Mouse (Mus musculus): Measurements from ENCODE around the gene Gm49395. TPM values are rescaled to one million over a fixed set of nuclear protein-coding genes. Genes with fewer than 3 reads are reported as not detected.

Gene Gm49395
- 1.1 and 1.2 TPM in 2 replicates for polyA plus RNA-seq (2012)

DNA sequence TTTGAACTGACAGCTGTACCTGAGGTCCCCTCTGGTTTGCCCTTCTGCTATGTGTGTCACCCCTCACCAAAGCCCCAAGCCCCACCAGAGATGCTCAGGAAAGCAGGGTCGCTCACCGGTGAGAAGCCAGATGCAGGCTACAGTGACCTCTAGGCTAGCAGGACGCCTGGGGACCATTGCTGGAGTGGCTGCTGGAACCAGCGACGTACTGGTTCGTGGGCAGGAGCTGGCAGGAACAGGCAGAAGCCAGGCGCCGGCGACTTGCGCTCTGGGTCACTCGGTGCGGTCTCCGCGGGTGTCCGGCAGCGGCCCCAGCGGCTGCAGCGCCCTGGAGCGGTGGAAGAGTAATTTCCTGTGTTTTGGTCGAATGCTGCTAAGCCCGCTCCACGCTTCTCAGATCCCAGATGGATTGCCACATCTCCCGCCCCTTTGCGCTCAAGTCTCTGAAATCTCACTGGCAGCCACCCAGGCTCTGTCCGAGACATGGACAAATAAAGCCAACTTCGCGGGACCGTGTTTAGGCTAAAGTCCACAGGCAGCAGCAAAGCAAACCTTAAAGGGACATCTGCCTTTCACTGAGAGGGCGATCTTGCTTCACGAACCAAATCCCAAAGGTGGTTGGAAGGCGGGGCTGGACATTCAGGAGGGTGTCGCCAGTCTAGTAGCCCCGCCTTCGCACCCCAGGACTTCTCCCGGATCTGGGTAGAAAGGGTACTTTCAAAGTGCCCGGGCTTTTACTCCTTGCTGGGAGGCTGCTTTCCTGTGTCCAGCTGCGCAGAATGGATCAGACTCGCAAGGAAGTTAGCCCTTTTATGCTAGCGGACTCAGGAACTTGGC, at the start of gene Gm49395, which contains the start of gene Itga1:
TSS of gene Gm49395 (minus strand) at position 567 of the 837 bp plus-strand sequence.
TSS of gene Itga1 (minus strand) at position 610 of the 837 bp plus-strand sequence.
- Histone ChIP-seq H3K27me3 (ENCODE audit: control insufficient read depth) (peaks cover 59% of the 10 kb centered on the region), H3K4me3 (replicated peaks) (peak within 1 kb of the TSS; percentile 42), H3K36me3 (ENCODE audit: control insufficient read depth) (no peaks in the 10 kb centered on the region), H3K9me3 (ENCODE audit: control insufficient read depth, low read length) (no peaks in the 10 kb centered on the region; the same call in 1 of the 2 replicates), H3K4me1 (ENCODE audit: control insufficient read depth) (peaks cover 8% of the 10 kb centered on the region)
- no peak for TF ChIP-seq GATA1 (IDR thresholded peaks at IDR 0.05; ENCODE audit: low read length)
- TF ChIP-seq TAL1 (IDR thresholded peaks at IDR 0.05; ENCODE audit: low read length) = no peak

DNA sequence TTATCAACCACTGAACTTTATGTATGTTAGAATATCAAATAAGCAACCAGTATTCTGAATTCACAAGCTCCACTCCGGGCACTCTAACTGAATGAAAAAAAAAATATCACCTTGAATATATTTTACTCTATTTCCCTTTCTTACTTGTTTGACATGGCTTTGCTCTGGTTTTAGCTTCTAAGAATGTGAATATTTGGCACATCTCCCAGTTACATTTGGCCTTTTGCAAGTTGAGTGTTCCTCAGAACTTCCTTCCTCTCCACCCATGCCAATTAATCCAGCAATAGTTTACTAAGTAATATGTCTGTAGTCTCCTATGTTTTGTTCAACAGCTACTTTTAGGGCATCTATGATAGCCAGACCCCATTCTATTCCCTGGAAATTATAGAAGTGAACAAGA, 48.9 kb upstream of the Gm49395 start:
- TF ChIP-seq TAL1 (IDR thresholded peaks at IDR 0.05; ENCODE audit: low read length) (no peak), GATA1 (IDR thresholded peaks at IDR 0.05; ENCODE audit: low read length) (no peak)
- H3K4me3 ChIP-seq (replicated peaks) = no peak overlapping the region
- no peaks in the 10 kb centered on the region for H3K9me3 ChIP-seq (ENCODE audit: control insufficient read depth, low read length)
- H3K27me3 ChIP-seq (ENCODE audit: control insufficient read depth) = no peaks in the 10 kb centered on the region
- no peaks in the 10 kb centered on the region for H3K36me3 ChIP-seq (ENCODE audit: control insufficient read depth)
- H3K4me1 ChIP-seq (ENCODE audit: control insufficient read depth) = no peaks in the 10 kb centered on the region

DNA sequence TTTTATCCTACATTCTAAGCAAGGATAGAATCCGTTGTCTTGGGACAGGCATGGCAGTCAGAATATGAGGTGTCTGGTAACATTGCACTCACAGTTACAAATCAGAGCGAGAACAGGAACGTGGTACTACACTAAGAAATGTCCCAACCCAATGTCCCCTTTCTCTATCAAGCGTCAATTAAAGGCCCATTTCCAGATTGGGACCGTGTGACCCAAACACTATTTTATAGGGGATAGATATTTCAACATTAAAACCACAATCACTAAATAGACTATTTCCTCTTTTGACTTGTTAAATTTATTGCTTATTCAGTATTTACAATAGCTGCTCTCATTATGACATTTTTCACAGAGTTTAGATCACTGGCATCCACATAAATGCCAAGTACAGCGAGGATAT, 48.1 kb upstream of the Gm49395 start:
- H3K4me1 ChIP-seq (ENCODE audit: control insufficient read depth) = no peaks in the 10 kb centered on the region
- H3K9me3 ChIP-seq (ENCODE audit: control insufficient read depth, low read length) = no peaks in the 10 kb centered on the region
- no peaks in the 10 kb centered on the region for H3K36me3 ChIP-seq (ENCODE audit: control insufficient read depth)
- H3K27me3 ChIP-seq (ENCODE audit: control insufficient read depth) = no peaks in the 10 kb centered on the region
- TF ChIP-seq TAL1 (IDR thresholded peaks at IDR 0.05; ENCODE audit: low read length) (no peak), GATA1 (IDR thresholded peaks at IDR 0.05; ENCODE audit: low read length) (no peak)
- no peak overlapping the region for H3K4me3 ChIP-seq (replicated peaks)

DNA sequence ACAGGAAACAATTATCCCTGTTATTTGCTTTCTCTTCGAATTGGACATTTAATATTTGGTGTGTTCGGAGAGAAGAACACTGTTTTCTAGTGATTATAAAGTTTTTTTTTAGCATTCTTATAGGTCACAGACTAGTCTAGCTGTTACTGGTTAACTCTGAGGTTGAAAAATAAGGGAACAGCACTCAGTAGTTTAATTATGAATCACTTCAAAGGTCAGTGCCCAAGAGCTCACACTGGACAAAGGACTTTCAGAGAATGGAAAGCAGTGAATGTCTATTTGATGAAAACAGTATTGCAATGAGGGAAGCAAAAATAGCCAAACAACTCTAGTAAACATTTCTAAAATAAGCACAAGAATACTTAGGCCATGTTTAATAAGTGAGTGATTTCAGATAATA, 41.9 kb upstream of the Gm49395 start:
- no peaks in the 10 kb centered on the region for H3K36me3 ChIP-seq (ENCODE audit: control insufficient read depth)
- H3K4me3 ChIP-seq (replicated peaks) = no peak overlapping the region
- H3K4me1 ChIP-seq (ENCODE audit: control insufficient read depth) = no peaks in the 10 kb centered on the region
- no peaks in the 10 kb centered on the region for H3K9me3 ChIP-seq (ENCODE audit: control insufficient read depth, low read length)
- H3K27me3 ChIP-seq (ENCODE audit: control insufficient read depth) = no peaks in the 10 kb centered on the region
- TF ChIP-seq TAL1 (IDR thresholded peaks at IDR 0.05; ENCODE audit: low read length) = no peak
- TF ChIP-seq GATA1 (IDR thresholded peaks at IDR 0.05; ENCODE audit: low read length) = no peak

DNA sequence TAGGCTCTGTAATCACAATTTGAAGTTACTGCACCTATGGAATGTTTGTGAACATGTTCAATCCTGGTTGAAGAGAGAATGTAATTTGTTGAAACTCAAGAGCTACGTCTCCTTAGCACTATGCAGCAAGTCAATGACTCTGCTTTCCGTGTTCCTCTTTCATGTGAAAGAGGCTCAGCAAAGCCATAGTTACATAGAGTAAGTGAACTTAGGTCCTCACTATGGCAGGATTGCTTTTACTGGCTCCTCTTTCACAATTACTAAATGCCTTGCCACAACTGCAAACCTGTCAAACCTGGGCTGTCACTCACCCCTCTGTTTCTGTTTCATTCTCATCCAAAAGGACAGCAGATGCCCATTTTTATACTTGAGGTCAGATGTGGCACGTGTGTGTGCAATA, 40.3 kb upstream of the Gm49395 start:
- H3K9me3 ChIP-seq (ENCODE audit: control insufficient read depth, low read length) = no peaks in the 10 kb centered on the region
- TF ChIP-seq GATA1 (IDR thresholded peaks at IDR 0.05; ENCODE audit: low read length) (no peak), TAL1 (IDR thresholded peaks at IDR 0.05; ENCODE audit: low read length) (no peak)
- no peak overlapping the region for H3K4me3 ChIP-seq (replicated peaks)
- H3K27me3 ChIP-seq (ENCODE audit: control insufficient read depth) = no peaks in the 10 kb centered on the region
- no peaks in the 10 kb centered on the region for H3K36me3 ChIP-seq (ENCODE audit: control insufficient read depth)
- no peaks in the 10 kb centered on the region for H3K4me1 ChIP-seq (ENCODE audit: control insufficient read depth)

DNA sequence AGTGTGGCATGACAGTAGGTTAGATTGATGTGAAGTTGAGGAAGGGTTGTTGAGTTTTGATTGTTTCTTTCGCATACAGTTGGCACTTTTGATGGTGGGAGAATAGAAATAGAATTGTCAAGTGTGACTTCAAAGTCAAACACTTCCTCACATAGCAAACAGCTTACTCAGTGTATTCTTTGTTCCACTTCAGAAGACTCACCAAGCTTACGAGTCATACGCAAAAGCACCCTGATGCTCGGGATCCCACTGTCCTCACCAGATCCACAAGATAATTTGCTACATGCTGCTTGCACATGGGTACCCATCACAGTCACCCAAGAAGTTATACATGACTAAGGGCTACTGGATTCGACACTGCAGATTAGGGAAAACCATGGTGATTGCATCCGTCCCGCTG, 36.8 kb upstream of the Gm49395 start:
- H3K4me1 ChIP-seq (ENCODE audit: control insufficient read depth) = no peaks in the 10 kb centered on the region
- TF ChIP-seq TAL1 (IDR thresholded peaks at IDR 0.05; ENCODE audit: low read length) = no peak

DNA sequence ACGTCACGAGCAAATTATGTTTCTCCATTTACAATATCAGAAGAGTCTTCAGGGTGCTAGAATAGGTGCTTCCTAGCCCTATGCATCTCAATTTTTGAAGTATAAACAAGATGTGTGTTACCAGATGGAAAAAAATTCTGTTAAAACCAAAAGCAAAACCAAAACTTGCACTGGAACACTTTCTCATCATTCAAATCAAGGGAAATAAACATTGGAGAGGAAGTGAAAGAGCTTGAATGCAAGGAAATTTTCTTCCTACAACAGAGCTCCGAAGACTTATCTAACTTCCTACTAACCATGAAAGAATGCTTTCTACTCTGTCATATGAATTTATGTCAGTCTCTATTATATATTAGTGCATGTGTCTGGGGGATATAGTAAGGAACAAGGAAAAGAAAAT, 35.0 kb upstream of the Gm49395 start:
- Histone ChIP-seq H3K4me1 (ENCODE audit: control insufficient read depth) (no peaks in the 10 kb centered on the region), H3K9me3 (ENCODE audit: control insufficient read depth, low read length) (no peaks in the 10 kb centered on the region), H3K27me3 (ENCODE audit: control insufficient read depth) (no peaks in the 10 kb centered on the region), H3K36me3 (ENCODE audit: control insufficient read depth) (no peaks in the 10 kb centered on the region), H3K4me3 (replicated peaks) (no peak overlapping the region)
- no peak for TF ChIP-seq GATA1 (IDR thresholded peaks at IDR 0.05; ENCODE audit: low read length)
- no peak for TF ChIP-seq TAL1 (IDR thresholded peaks at IDR 0.05; ENCODE audit: low read length)

More for the DNA sequence above, 36.8 kb upstream of the Gm49395 start:
- Histone ChIP-seq H3K4me3 (replicated peaks) (no peak overlapping the region), H3K27me3 (ENCODE audit: control insufficient read depth) (no peaks in the 10 kb centered on the region), H3K36me3 (ENCODE audit: control insufficient read depth) (no peaks in the 10 kb centered on the region), H3K9me3 (ENCODE audit: control insufficient read depth, low read length) (no peaks in the 10 kb centered on the region)

DNA sequence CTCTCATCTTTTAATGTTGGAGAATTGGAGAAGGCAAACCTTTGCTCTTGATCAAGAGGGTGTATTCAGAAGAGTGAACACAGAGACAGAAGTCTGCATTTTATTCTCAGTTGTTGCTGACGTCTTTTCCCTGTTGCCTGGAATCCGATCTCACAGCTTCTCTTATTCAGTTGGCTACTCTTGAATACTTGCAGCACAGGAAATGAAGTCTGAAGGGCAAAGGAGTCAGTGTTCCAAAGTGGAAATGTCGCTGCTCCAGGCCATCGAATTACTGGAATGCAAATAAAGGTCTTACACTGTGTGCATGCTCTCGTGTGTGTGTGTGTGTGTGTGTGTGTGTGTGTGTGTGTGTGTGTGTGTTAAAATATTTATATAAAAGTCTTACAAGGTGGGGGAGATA, 30.7 kb upstream of the Gm49395 start:
- H3K4me3 ChIP-seq (replicated peaks) = no peak overlapping the region
- TF ChIP-seq TAL1 (IDR thresholded peaks at IDR 0.05; ENCODE audit: low read length) (no peak), GATA1 (IDR thresholded peaks at IDR 0.05; ENCODE audit: low read length) (no peak)
- no peaks in the 10 kb centered on the region for H3K4me1 ChIP-seq (ENCODE audit: control insufficient read depth)
- no peaks in the 10 kb centered on the region for H3K9me3 ChIP-seq (ENCODE audit: control insufficient read depth, low read length)
- no peaks in the 10 kb centered on the region for H3K27me3 ChIP-seq (ENCODE audit: control insufficient read depth)
- H3K36me3 ChIP-seq (ENCODE audit: control insufficient read depth) = no peaks in the 10 kb centered on the region

DNA sequence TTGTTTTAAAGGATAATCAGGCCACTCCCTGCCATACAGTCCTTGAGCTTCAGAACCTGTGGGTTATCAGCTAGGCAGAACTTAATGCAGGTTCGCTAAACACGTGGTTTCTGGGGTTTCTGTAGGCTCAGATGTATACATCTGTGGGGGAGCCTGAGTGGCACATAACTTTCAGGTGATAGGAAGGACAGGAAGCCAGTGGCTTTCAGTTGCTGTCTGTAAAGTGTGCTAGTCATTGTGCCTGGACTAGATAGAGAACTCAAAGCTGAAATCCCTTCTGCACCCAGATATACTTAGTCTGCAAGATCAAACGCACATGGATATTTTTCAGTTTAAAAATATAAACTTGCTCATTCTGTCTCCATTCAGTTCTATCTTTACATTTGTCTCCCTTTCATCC, 29.7 kb upstream of the Gm49395 start:
- no peaks in the 10 kb centered on the region for H3K4me1 ChIP-seq (ENCODE audit: control insufficient read depth)
- no peaks in the 10 kb centered on the region for H3K27me3 ChIP-seq (ENCODE audit: control insufficient read depth)
- no peaks in the 10 kb centered on the region for H3K36me3 ChIP-seq (ENCODE audit: control insufficient read depth)
- TF ChIP-seq TAL1 (IDR thresholded peaks at IDR 0.05; ENCODE audit: low read length) (no peak), GATA1 (IDR thresholded peaks at IDR 0.05; ENCODE audit: low read length) (no peak)
- H3K4me3 ChIP-seq (replicated peaks) = no peak overlapping the region
- no peaks in the 10 kb centered on the region for H3K9me3 ChIP-seq (ENCODE audit: control insufficient read depth, low read length)
